Mouse (Mus musculus): ENCODE data around the gene Tmem54.

The Tmem54 gene

DNA sequence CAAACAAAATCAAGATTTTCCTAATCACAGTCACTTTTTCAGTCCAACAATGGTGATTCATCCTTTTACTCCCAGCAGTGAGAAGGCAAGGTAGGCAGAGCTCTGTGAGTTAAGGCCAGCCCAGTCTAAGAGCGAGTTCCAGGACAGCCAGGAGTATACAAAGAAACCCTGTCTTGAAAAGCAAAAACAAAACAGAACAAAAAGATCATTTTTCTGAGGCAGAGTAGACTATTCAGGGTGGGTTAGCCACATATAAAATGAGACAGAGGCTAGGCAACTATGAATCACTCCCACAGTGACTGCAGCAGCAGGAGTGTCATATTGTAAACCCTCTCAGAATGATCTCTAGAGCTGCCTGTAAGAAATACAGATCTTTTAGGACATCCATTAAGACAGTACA is 44.0 kb downstream of the Tmem54 start:
- DNase-seq (ENCODE audit: low spot score in 2 of 2) = no peak

DNA sequence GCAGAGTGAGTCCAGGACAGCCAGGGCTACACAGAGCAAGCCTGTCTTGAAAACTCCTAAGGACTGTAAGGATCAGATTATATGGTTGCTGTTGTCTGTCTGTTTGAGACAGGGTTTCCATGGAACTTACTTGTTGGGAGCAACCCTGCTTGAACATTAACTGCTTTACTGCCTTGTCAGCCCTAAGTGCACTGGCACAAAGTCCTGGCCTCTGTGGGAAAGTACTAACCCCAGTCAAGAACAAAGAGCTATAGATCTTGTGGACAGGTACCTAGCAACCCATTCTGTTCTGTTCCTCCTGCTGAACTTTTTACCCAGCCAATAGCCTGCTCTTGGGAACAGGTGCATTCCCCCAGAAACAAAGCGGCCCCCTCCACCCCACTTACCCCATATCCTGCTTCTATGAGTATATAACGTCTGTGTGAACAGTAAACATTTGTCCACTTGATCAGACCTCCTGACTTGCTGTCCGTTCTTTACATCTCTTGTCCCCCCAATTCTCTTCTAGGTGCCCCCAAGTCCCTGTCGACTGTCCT is 46.0 kb downstream of the Tmem54 start:
- no peak for DNase-seq (ENCODE audit: low spot score in 2 of 2)

DNA sequence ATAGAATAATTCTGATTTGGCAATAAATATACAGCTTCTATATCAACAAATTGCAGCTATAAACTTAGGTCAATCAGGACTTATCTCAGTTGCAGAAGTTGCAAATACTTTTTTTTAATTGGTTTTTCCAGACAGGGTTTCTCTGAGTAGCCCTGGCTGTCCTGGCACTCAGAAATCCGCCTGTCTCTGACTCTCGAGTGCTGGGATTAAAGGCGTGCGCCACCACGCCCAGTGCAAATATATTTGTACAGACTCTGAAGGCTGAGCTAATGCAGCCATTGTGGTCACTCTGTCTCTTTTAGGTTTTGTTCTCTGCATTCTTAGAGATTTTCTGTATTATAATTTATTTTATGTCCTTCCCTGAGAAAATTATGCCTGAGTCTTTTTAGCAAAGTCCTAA is 52.2 kb downstream of the Tmem54 start:
- no peak for DNase-seq (ENCODE audit: low spot score in 2 of 2)

DNA sequence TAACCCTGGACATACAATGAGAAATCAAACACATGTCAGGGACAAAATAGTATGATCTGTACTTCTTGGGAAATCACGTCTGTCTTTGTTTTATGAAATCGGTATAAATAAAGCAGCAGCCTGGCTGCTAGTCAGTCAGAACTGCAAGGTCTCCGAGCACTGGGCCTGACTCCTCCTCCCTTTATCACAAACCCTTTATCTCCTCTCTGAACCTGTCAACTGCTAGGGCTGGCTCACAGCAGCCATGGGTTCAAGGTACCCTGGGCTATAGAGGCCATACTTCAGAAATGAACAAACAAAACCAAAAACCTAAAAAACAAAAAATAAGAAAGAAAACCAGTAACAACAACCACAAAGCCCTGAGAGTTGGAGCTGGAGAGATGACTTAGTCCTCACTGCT is 53.2 kb downstream of the Tmem54 start:
- no peak for DNase-seq (ENCODE audit: low spot score in 2 of 2)

DNA sequence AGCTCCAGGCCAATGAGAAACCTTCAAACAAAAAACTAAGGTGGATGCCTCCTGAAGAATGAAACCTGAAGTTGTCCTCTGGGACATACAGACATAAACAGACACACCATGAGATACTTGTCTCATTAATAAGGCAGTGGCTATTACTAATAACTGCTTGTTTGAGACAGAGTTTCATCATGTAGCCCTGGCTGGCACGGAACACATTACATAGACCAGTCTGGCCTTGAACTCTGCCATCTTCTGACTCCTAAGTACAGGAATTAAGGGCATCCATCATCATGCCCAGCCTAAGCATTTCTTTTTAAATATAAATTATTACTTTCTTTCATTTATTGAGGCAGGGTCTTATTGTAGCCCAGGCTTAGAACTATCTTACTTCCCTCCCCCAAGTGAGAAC is 55.7 kb downstream of the Tmem54 start:
- no peak for DNase-seq (ENCODE audit: low spot score in 2 of 2)

Measured in cerebellum, postnatal 4 days (tissue).